Mouse (Mus musculus): ENCODE measurements around the gene Man1a2.

GRCm38 (mm10) chr3:100554843-100555242 lies 130.5 kb downstream of the Man1a2 start:
- TF ChIP-seq CTCF (IDR thresholded peaks at IDR 0.05; ENCODE audit: borderline replicate concordance, insufficient read depth, low read depth, low read length) (no peak), POLR2A (IDR thresholded peaks at IDR 0.05; ENCODE audit: borderline replicate concordance, insufficient read depth, low read length) (no peak)

Data from cerebellum, adult 2 months (tissue).